Mouse (Mus musculus) embryonic facial prominence, embryonic 10.5 days (tissue): Measurements from ENCODE around the gene Ccsap. TPM values are rescaled to one million over a fixed set of nuclear protein-coding genes. Genes with fewer than 3 reads are reported as not detected.

Experiments used
- DNase-seq: peaks from one replicate; pipeline ENCODE4 v3.0.0-alpha.2; 2017; ENCODE audit warnings: low spot score
- H3K27ac ChIP-seq: fragments of 300-500 bp; sonication (generic); replicated peaks from 2 replicates; pipeline ENCODE4 v1.5.1; 2016; ENCODE audit warnings: mild to moderate bottlenecking
- H3K27me3 ChIP-seq: fragments of 300-500 bp; sonication (generic); replicated peaks from 2 replicates; pipeline ENCODE4 v1.6.1; 2016; ENCODE audit warnings: low read depth, mild to moderate bottlenecking; ENCODE audit not compliant: poor library complexity, severe bottlenecking
- H3K36me3 ChIP-seq: fragments of 300-500 bp; sonication (generic); replicated peaks from 2 replicates; pipeline ENCODE4 v1.6.1; 2016; ENCODE audit warnings: mild to moderate bottlenecking, moderate library complexity
- H3K4me1 ChIP-seq: fragments of 300-500 bp; sonication (generic); 2 replicates; pipeline ENCODE4 v1.6.1; 2016
- H3K4me3 ChIP-seq: fragments of 300-500 bp; sonication (generic); 2 replicates; pipeline ENCODE4 v1.5.1; 2016; ENCODE audit warnings: mild to moderate bottlenecking, moderate library complexity
- H3K9me3 ChIP-seq: fragments of 300-500 bp; sonication (generic); 2 replicates; pipeline ENCODE4 v1.6.1; 2016; ENCODE audit warnings: mild to moderate bottlenecking
- WGBS: fragments of 180-500 bp; shearing (Covaris S2); methylation state at CpG from one replicate; pipeline ENCODE4 v1.1.7; 2016; 5-methylcytosine and 5-hydroxymethylcytosine counted together
- polyA plus RNA-seq: library from polyadenylated mRNA; unstranded; fragments of >200 nt; fragmentation: Nextera tagmentation; extraction: Ambion mirVana; gene quantifications from 2 replicates; pipeline ENCODE4 v1.2.1, GENCODE M21; 2016

Ccsap gene
- polyA plus RNA-seq, 1 experiment from 2014 or later: 5.6 TPM

GRCm38 (mm10) chr8:123873364-123873763 is 13.4 kb upstream of the Ccsap start:
- WGBS: 80% methylated on average over 6 of the region's 6 CpGs
- DNase-seq: no peak
- peaks cover 10% of the 10 kb centered on the region; the same call in 1 of the 2 replicates for H3K4me1 ChIP-seq

GRCm38 (mm10) chr8:123872048-123872447 is 12.0 kb upstream of the Ccsap start:
- Histone ChIP-seq H3K27ac (no peak overlapping the region), H3K9me3 (no peaks in the 10 kb centered on the region), H3K4me1 (peaks cover 10% of the 10 kb centered on the region), H3K27me3 (no peaks in the 10 kb centered on the region), H3K36me3 (no peaks in the 10 kb centered on the region), H3K4me3 (no peak overlapping the region)
- no peak for DNase-seq
- WGBS: 72% methylated on average over 9 of the region's 9 CpGs

More at GRCm38 (mm10) chr8:123873364-123873763, 13.4 kb upstream of the Ccsap start:
- no peaks in the 10 kb centered on the region for H3K27me3 ChIP-seq
- H3K9me3 ChIP-seq: no peaks in the 10 kb centered on the region
- no peak overlapping the region for H3K27ac ChIP-seq
- H3K4me3 ChIP-seq: no peak overlapping the region
- H3K36me3 ChIP-seq: no peaks in the 10 kb centered on the region

GRCm38 (mm10) chr8:123866971-123867370 is 7.0 kb upstream of the Ccsap start:
- H3K4me1 ChIP-seq: peaks cover 15% of the 10 kb centered on the region
- no peak overlapping the region for H3K4me3 ChIP-seq
- H3K27me3 ChIP-seq: peaks cover 26% of the 10 kb centered on the region
- 25% methylated on average over 5 of the region's 5 CpGs for WGBS
- H3K36me3 ChIP-seq: no peaks in the 10 kb centered on the region
- no peak overlapping the region for H3K27ac ChIP-seq
- DNase-seq: no peak
- no peaks in the 10 kb centered on the region for H3K9me3 ChIP-seq

- H3K27ac ChIP-seq: no peak overlapping the region
- H3K36me3 ChIP-seq: no peaks in the 10 kb centered on the region
- H3K9me3 ChIP-seq: no peaks in the 10 kb centered on the region
- H3K4me1 ChIP-seq: peaks cover 13% of the 10 kb centered on the region
- no peak for DNase-seq
- no peak overlapping the region for H3K4me3 ChIP-seq
- WGBS: 77% methylated on average over 7 of the region's 7 CpGs
- peaks cover 38% of the 10 kb centered on the region for H3K27me3 ChIP-seq
Measured at GRCm38 (mm10) chr8:123865786-123866185, 5.8 kb upstream of the Ccsap start.

GRCm38 (mm10) chr8:123860386-123860785 is 377 bp upstream of the Ccsap start:
- WGBS: 74% methylated on average over 4 of the region's 4 CpGs
- Histone ChIP-seq H3K4me3 (peak overlapping the region; percentile 98), H3K4me1 (peaks cover 29% of the 10 kb centered on the region), H3K9me3 (no peaks in the 10 kb centered on the region), H3K27me3 (peaks cover 49% of the 10 kb centered on the region), H3K27ac (no peak overlapping the region), H3K36me3 (no peaks in the 10 kb centered on the region)
- no peak for DNase-seq

- H3K4me1 ChIP-seq: peaks cover 26% of the 10 kb centered on the region
- peak; percentile 96 for DNase-seq
- peak overlapping the region; percentile 90 for H3K27ac ChIP-seq
- peak overlapping the region; percentile 98 for H3K4me3 ChIP-seq
- H3K36me3 ChIP-seq: no peaks in the 10 kb centered on the region
- under 1% methylated on average over 79 of the region's 79 CpGs for WGBS
- 0 out of 2 replicates have a peak, but pooled peaks cover 4% of the 10 kb centered on the region for H3K9me3 ChIP-seq
- H3K27me3 ChIP-seq: peaks cover 42% of the 10 kb centered on the region
Measured at GRCm38 (mm10) chr8:123858941-123859647, 915 bp downstream of the Ccsap start.

GRCm38 (mm10) chr8:123858574-123858940 is 1.5 kb downstream of the Ccsap start:
- under 1% methylated on average over 17 of the region's 17 CpGs for WGBS

GRCm38 (mm10) chr8:123857361-123857760 is 2.6 kb downstream of the Ccsap start:
- Histone ChIP-seq H3K9me3 (0 out of 2 replicates have a peak, but pooled peaks cover 4% of the 10 kb centered on the region), H3K27ac (no peak overlapping the region), H3K4me1 (peaks cover 23% of the 10 kb centered on the region), H3K27me3 (peaks cover 27% of the 10 kb centered on the region), H3K36me3 (no peaks in the 10 kb centered on the region), H3K4me3 (no peak overlapping the region)
- WGBS: 75% methylated on average over 3 of the region's 3 CpGs
- no peak for DNase-seq

More at GRCm38 (mm10) chr8:123858574-123858940, 1.5 kb downstream of the Ccsap start:
- H3K4me1 ChIP-seq: peaks cover 23% of the 10 kb centered on the region
- H3K27ac ChIP-seq: peak overlapping the region; percentile 90
- no peak for DNase-seq
- peak overlapping the region; percentile 98 for H3K4me3 ChIP-seq
- peaks cover 37% of the 10 kb centered on the region for H3K27me3 ChIP-seq
- H3K9me3 ChIP-seq: 0 out of 2 replicates have a peak, but pooled peaks cover 4% of the 10 kb centered on the region
- no peaks in the 10 kb centered on the region for H3K36me3 ChIP-seq

GRCm38 (mm10) chr8:123854733-123855475 is 5.1 kb downstream of the Ccsap start:
- 0 out of 2 replicates have a peak, but pooled peaks cover 4% of the 10 kb centered on the region for H3K9me3 ChIP-seq
- 92% methylated on average over 9 of the region's 9 CpGs for WGBS
- H3K4me3 ChIP-seq: no peak overlapping the region
- no peak overlapping the region for H3K27ac ChIP-seq
- H3K4me1 ChIP-seq: peaks cover 22% of the 10 kb centered on the region
- peaks cover 3% of the 10 kb centered on the region for H3K27me3 ChIP-seq
- DNase-seq: no peak
- no peaks in the 10 kb centered on the region for H3K36me3 ChIP-seq

GRCm38 (mm10) chr8:123854252-123854651 is 5.8 kb downstream of the Ccsap start:
- peaks cover 18% of the 10 kb centered on the region for H3K4me1 ChIP-seq
- no peaks in the 10 kb centered on the region for H3K36me3 ChIP-seq
- no peak for DNase-seq
- H3K27ac ChIP-seq: no peak overlapping the region
- H3K27me3 ChIP-seq: no peaks in the 10 kb centered on the region
- WGBS: 96% methylated on average over 1 of the region's 1 CpGs
- no peak overlapping the region for H3K4me3 ChIP-seq
- H3K9me3 ChIP-seq: 0 out of 2 replicates have a peak, but pooled peaks cover 4% of the 10 kb centered on the region

GRCm38 (mm10) chr8:123851590-123851989 is 8.4 kb downstream of the Ccsap start:
- 74% methylated on average over 5 of the region's 5 CpGs for WGBS
- H3K4me1 ChIP-seq: peaks cover 8% of the 10 kb centered on the region; the same call in 1 of the 2 replicates
- H3K36me3 ChIP-seq: no peaks in the 10 kb centered on the region
- H3K4me3 ChIP-seq: no peak overlapping the region
- no peaks in the 10 kb centered on the region for H3K27me3 ChIP-seq
- H3K27ac ChIP-seq: no peak overlapping the region
- H3K9me3 ChIP-seq: 0 out of 2 replicates have a peak, but pooled peaks cover 4% of the 10 kb centered on the region
- DNase-seq: no peak

- 88% methylated on average over 4 of the region's 4 CpGs for WGBS
- Histone ChIP-seq H3K27me3 (no peaks in the 10 kb centered on the region), H3K27ac (no peak overlapping the region), H3K36me3 (peaks cover 4% of the 10 kb centered on the region; the same call in 1 of the 2 replicates), H3K4me1 (peaks cover 10% of the 10 kb centered on the region; the same call in 1 of the 2 replicates), H3K4me3 (no peak overlapping the region), H3K9me3 (no peaks in the 10 kb centered on the region)
- DNase-seq: no peak
Measured at GRCm38 (mm10) chr8:123849352-123849751, 10.7 kb downstream of the Ccsap start.
